Mouse (Mus musculus) embryonic facial prominence, embryonic 11.5 days (tissue): ENCODE measurements around the gene Agap1. TPM values are rescaled to one million over a fixed set of nuclear protein-coding genes. Genes with fewer than 3 reads are reported as not detected.

Experiments
- ATAC-seq: fragments of 200-750 bp; cut with Nextera tagmentation; replicated peaks from 2 replicates; pipeline ENCODE4 v1.8.0; 2017; ENCODE audit warnings: low read depth; ENCODE audit not compliant: insufficient number of reproducible peaks, low FRiP score, low TSS enrichment
- DNase-seq: peaks from one replicate; pipeline ENCODE4 v3.0.0-alpha.2; 2015; ENCODE audit warnings: low spot score
- H3K27ac ChIP-seq: fragments of 300-500 bp; sonication (generic); replicated peaks from 2 replicates; pipeline ENCODE4 v1.5.1; 2014; ENCODE audit warnings: mild to moderate bottlenecking, low read depth, low read length, control low read depth
- H3K27me3 ChIP-seq: fragments of 300-500 bp; sonication (generic); 2 replicates; pipeline ENCODE4 v1.6.1; 2014; ENCODE audit warnings: mild to moderate bottlenecking, low read length, moderate library complexity, mixed read lengths; ENCODE audit not compliant: control insufficient read depth, insufficient read depth
- H3K36me3 ChIP-seq: fragments of 300-500 bp; sonication (generic); replicated peaks from 2 replicates; pipeline ENCODE4 v1.6.1; 2014; ENCODE audit warnings: low read depth, mild to moderate bottlenecking, low read length, moderate library complexity, mixed read lengths; ENCODE audit not compliant: control insufficient read depth, insufficient read depth
- H3K4me1 ChIP-seq: fragments of 300-500 bp; sonication (generic); 2 replicates; pipeline ENCODE4 v1.6.1; 2014; ENCODE audit warnings: low read length, mixed read lengths; ENCODE audit not compliant: control insufficient read depth, insufficient read depth
- H3K4me2 ChIP-seq: fragments of 300-500 bp; sonication (generic); 2 replicates; pipeline ENCODE4 v1.6.1; 2014; ENCODE audit warnings: low read depth, mild to moderate bottlenecking, control low read depth, low read length, moderate library complexity
- H3K4me3 ChIP-seq: fragments of 300-500 bp; sonication (generic); 2 replicates; pipeline ENCODE4 v1.5.1; 2014; ENCODE audit warnings: low read depth, low read length, control low read depth
- H3K9ac ChIP-seq: fragments of 300-500 bp; sonication (generic); replicated peaks from 2 replicates; pipeline ENCODE4 v1.6.1; 2014; ENCODE audit warnings: mild to moderate bottlenecking, control low read depth, low read length
- H3K9me3 ChIP-seq: fragments of 300-500 bp; sonication (generic); replicated peaks from 2 replicates; pipeline ENCODE4 v1.6.1; 2016; ENCODE audit warnings: mild to moderate bottlenecking, low read length, inconsistent platforms, mixed read lengths; ENCODE audit not compliant: control insufficient read depth
- WGBS: fragments of 180-500 bp; shearing (Covaris S2); extraction: QIAGEN DNeasy Blood & Tissue Kit; methylation state at CpG from one replicate; pipeline ENCODE4 v1.1.7; 2014; 5-methylcytosine and 5-hydroxymethylcytosine counted together
- polyA plus RNA-seq: library from polyadenylated mRNA; unstranded; fragments of >200 nt; fragmentation: Nextera tagmentation; extraction: Ambion mirVana; gene quantifications from 2 replicates; pipeline ENCODE4 v1.2.1, GENCODE M21; 2014

The Agap1 gene
- polyA plus RNA-seq, 1 experiment from 2014 or later: 15.4 TPM

GRCm38 (mm10) chr1:89625967-89626366 is 171.4 kb downstream of the Agap1 start:
- Histone ChIP-seq H3K4me2 (no peak overlapping the region), H3K4me3 (no peak overlapping the region), H3K9me3 (no peaks in the 10 kb centered on the region), H3K9ac (no peak overlapping the region), H3K27me3 (no peaks in the 10 kb centered on the region), H3K27ac (no peak overlapping the region), H3K36me3 (no peaks in the 10 kb centered on the region), H3K4me1 (no peaks in the 10 kb centered on the region)
- no peak for DNase-seq
- ATAC-seq: no peak
- WGBS: 93% methylated on average over 7 of the region's 7 CpGs

GRCm38 (mm10) chr1:89626940-89627339 is 172.3 kb downstream of the Agap1 start:
- H3K27ac ChIP-seq: no peak overlapping the region
- H3K9ac ChIP-seq: no peak overlapping the region
- no peak for DNase-seq
- H3K4me3 ChIP-seq: no peak overlapping the region
- H3K36me3 ChIP-seq: no peaks in the 10 kb centered on the region
- ATAC-seq: no peak
- H3K9me3 ChIP-seq: no peaks in the 10 kb centered on the region
- no peak overlapping the region for H3K4me2 ChIP-seq
- H3K4me1 ChIP-seq: no peaks in the 10 kb centered on the region
- 85% methylated on average over 10 of the region's 10 CpGs for WGBS
- H3K27me3 ChIP-seq: no peaks in the 10 kb centered on the region

GRCm38 (mm10) chr1:89627650-89628049 is 173.0 kb downstream of the Agap1 start:
- Histone ChIP-seq H3K4me2 (no peak overlapping the region), H3K4me1 (no peaks in the 10 kb centered on the region), H3K9ac (no peak overlapping the region), H3K27ac (no peak overlapping the region), H3K36me3 (no peaks in the 10 kb centered on the region), H3K9me3 (no peaks in the 10 kb centered on the region), H3K4me3 (no peak overlapping the region), H3K27me3 (no peaks in the 10 kb centered on the region)
- DNase-seq (no peak), ATAC-seq (no peak)
- WGBS: 65% methylated on average over 3 of the region's 3 CpGs

GRCm38 (mm10) chr1:89630836-89631235 is 176.2 kb downstream of the Agap1 start:
- WGBS: 90% methylated on average over 4 of the region's 4 CpGs

GRCm38 (mm10) chr1:89631747-89632146 is 177.1 kb downstream of the Agap1 start:
- Histone ChIP-seq H3K9me3 (no peaks in the 10 kb centered on the region), H3K9ac (no peak overlapping the region), H3K4me3 (no peak overlapping the region), H3K27ac (no peak overlapping the region), H3K36me3 (no peaks in the 10 kb centered on the region), H3K4me2 (no peak overlapping the region), H3K4me1 (no peaks in the 10 kb centered on the region), H3K27me3 (no peaks in the 10 kb centered on the region)
- WGBS: 36% methylated on average over 1 of the region's 1 CpGs
- ATAC-seq (no peak), DNase-seq (peak; percentile 81)

More at GRCm38 (mm10) chr1:89630836-89631235, 176.2 kb downstream of the Agap1 start:
- Histone ChIP-seq H3K4me2 (no peak overlapping the region), H3K27me3 (no peaks in the 10 kb centered on the region), H3K4me1 (no peaks in the 10 kb centered on the region), H3K27ac (no peak overlapping the region), H3K4me3 (no peak overlapping the region), H3K36me3 (no peaks in the 10 kb centered on the region), H3K9me3 (no peaks in the 10 kb centered on the region), H3K9ac (no peak overlapping the region)
- ATAC-seq: no peak
- DNase-seq: no peak

- Histone ChIP-seq H3K9ac (no peak overlapping the region), H3K4me3 (no peak overlapping the region), H3K27me3 (no peaks in the 10 kb centered on the region), H3K4me2 (no peak overlapping the region), H3K36me3 (no peaks in the 10 kb centered on the region), H3K4me1 (no peaks in the 10 kb centered on the region), H3K9me3 (no peaks in the 10 kb centered on the region), H3K27ac (no peak overlapping the region)
- no peak for ATAC-seq
- 78% methylated on average over 14 of the region's 14 CpGs for WGBS
- no peak for DNase-seq
Measured at GRCm38 (mm10) chr1:89634055-89634454, 179.4 kb downstream of the Agap1 start.

- H3K4me1 ChIP-seq: no peaks in the 10 kb centered on the region
- no peak overlapping the region for H3K4me2 ChIP-seq
- H3K4me3 ChIP-seq: no peak overlapping the region
- DNase-seq: no peak
- no peak for ATAC-seq
- no peaks in the 10 kb centered on the region for H3K9me3 ChIP-seq
- 95% methylated on average over 2 of the region's 2 CpGs for WGBS
- no peak overlapping the region for H3K27ac ChIP-seq
- no peaks in the 10 kb centered on the region for H3K36me3 ChIP-seq
- H3K27me3 ChIP-seq: no peaks in the 10 kb centered on the region
- no peak overlapping the region for H3K9ac ChIP-seq
Measured at GRCm38 (mm10) chr1:89635131-89635530, 180.5 kb downstream of the Agap1 start.

- Histone ChIP-seq H3K4me3 (no peak overlapping the region), H3K4me2 (no peak overlapping the region), H3K9ac (no peak overlapping the region), H3K27me3 (no peaks in the 10 kb centered on the region), H3K27ac (no peak overlapping the region), H3K4me1 (no peaks in the 10 kb centered on the region), H3K9me3 (no peaks in the 10 kb centered on the region), H3K36me3 (no peaks in the 10 kb centered on the region)
- DNase-seq (no peak), ATAC-seq (no peak)
- 95% methylated on average over 4 of the region's 4 CpGs for WGBS
Measured at GRCm38 (mm10) chr1:89637670-89638069, 183.1 kb downstream of the Agap1 start.
